Mouse (Mus musculus) pancreas, adult 10 weeks (tissue): ENCODE data around the gene Lmbr1. TPM values are rescaled to one million over a fixed set of nuclear protein-coding genes. Genes with fewer than 3 reads are reported as not detected.

ENCODE experiments used
- polyA plus RNA-seq: library from polyadenylated mRNA; stranded (reverse); fragments of 350-450 nt; fragmentation: Illumina TruSeq; extraction: RNeasy Lipid Tissue Mini Kit (QIAGEN cat#74804); gene quantifications from one replicate; pipeline ENCODE4 v1.2.3, GENCODE M21; 2015; ENCODE audit warnings: low read depth, low replicate concordance; ENCODE audit not compliant: insufficient read depth

The Lmbr1 gene
- 2.0 TPM for polyA plus RNA-seq

DNA sequence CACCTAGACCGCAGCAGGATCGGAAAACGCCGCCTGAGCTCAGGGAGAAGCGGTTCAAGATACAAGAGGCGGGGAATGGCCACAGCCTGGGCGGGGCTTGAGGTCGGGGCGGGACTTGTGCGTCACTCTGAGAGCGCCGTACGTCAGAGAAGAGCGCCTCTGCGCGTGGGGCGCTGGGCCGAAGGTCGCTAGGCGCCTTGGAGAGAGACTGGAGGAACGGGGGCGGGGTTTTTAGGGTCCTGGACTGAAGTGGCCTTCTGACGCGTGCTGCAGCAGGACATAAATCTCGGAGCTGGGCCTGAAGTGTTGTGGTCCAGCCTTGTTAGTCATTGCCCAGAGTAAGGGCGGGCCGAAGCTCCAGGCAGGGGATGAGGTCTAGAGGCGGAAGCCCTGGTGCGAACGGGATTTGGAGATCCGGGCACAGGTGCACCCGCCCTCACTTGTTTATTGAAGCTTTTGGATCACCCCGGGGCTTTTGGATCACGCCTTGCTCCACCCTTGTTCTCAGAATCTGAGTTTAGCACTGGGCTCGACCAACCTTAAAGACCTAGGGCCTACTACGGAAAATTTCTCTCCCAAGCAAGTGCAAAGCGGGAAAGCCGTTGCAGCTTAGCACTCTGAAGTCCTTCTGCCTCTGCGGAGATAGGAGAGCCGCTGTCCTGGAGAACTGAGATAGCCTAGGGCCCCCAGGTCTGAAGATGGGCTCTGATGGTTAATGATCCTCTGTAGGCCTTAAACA is at the start of gene Lmbr1:
TSS of gene Lmbr1 (minus strand) at position 93 of the 739 bp plus-strand sequence.

DNA sequence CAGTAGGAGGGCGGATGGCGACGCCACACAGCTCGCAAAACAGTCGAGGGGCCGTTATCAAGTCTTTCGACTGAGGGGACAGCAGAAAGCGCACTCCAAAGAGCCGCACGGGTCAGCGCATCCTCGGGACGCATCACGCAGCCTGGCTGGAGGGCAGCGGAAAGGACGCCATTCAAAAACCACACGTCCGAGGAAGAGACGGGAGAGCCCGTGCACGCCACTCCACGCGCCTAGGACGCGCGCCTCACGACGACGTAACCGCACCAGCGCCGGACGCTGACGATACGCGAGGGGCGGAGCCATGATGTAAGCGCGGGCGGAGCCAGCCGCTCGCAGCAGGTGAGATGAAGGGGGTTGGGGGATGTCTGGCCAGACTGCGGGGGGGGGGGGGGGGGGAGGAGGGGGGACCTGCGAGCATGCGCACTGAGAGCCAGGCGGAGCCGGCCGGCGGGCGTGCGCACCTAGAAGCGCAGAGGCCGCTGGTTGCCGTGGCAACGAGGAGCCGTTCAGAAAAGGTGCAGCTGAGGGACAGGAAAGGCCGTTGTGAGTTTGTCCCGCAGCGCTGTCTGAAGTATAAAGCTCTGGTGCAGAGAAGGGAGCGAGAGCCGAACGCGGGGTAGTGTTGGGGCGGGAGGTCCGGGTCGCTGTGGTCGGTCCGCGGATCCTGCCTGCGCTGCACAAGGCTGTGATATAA is 182.5 kb downstream of the Lmbr1 start, which contains the start of gene Rnf32:
TSS of gene Rnf32 (plus strand) at position 423 of the 694 bp plus-strand sequence.

Other genes starting within 250 kb of the Lmbr1 start
- 0.57 TPM for gene Rnf32, start 182.4 kb downstream of the Lmbr1 start, polyA plus RNA-seq
- 2.8 TPM for gene Nom1, start 56.3 kb upstream of the Lmbr1 start, polyA plus RNA-seq
- gene Mnx1, start 100.1 kb upstream of the Lmbr1 start, polyA plus RNA-seq: 0.41 TPM
- 4.5 TPM for gene Ube3c, start 190.9 kb upstream of the Lmbr1 start, polyA plus RNA-seq